ENCODE assay signal across 8 mouse cellular contexts in genomic region chr6:39118456-39118881, GRCm38 (mm10). TPM values are rescaled to one million over a fixed set of nuclear protein-coding genes. Genes with fewer than 3 reads are reported as not detected.
DNase-seq lines count a peak whose midpoint lies in the region; ATAC-seq and TF ChIP-seq lines count a peak whose summit lies in the region.

No protein-coding gene starts in this region.

- H3K4me3 ChIP-seq in kidney, embryonic 14.5 days (ENCODE audit: low read length): peak overlapping the region; percentile 78
- H3K4me3 ChIP-seq in forebrain, embryonic 12.5 days (replicated peaks): peak overlapping the region; percentile 60
- peak overlapping the region; percentile 69 for H3K4me3 ChIP-seq in hindbrain, postnatal 0 days (ENCODE audit: low read length)
- H3K4me3 ChIP-seq in midbrain, embryonic 12.5 days: peak overlapping the region; percentile 62

- no peaks in the 10 kb centered on the region for H3K36me3 ChIP-seq in kidney, embryonic 14.5 days (ENCODE audit: control insufficient read depth, insufficient read depth, low read length)
- no peaks in the 10 kb centered on the region for H3K36me3 ChIP-seq in forebrain, embryonic 12.5 days (replicated peaks)
- H3K36me3 ChIP-seq in hindbrain, postnatal 0 days (ENCODE audit: insufficient read depth, low read length): no peaks in the 10 kb centered on the region
- no peaks in the 10 kb centered on the region for H3K36me3 ChIP-seq in midbrain, embryonic 12.5 days

- peak overlapping the region; percentile 79 for H3K9ac ChIP-seq in kidney, embryonic 14.5 days (ENCODE audit: low read depth, low read length)
- H3K9ac ChIP-seq in forebrain, embryonic 12.5 days: peak overlapping the region; percentile 50
- H3K9ac ChIP-seq in hindbrain, postnatal 0 days (replicated peaks; ENCODE audit: low read length): peak overlapping the region; percentile 65
- peak overlapping the region; percentile 44 for H3K9ac ChIP-seq in midbrain, embryonic 12.5 days (replicated peaks)

- TF ChIP-seq CTCF in hindbrain, postnatal 0 days (IDR thresholded peaks at IDR 0.05; ENCODE audit: low read depth): no peak

- H3K4me2 ChIP-seq in kidney, embryonic 14.5 days (replicated peaks; ENCODE audit: low read depth, low read length): peak overlapping the region; percentile 53
- peak overlapping the region; percentile 58 for H3K4me2 ChIP-seq in forebrain, embryonic 12.5 days
- peak overlapping the region; percentile 64 for H3K4me2 ChIP-seq in hindbrain, postnatal 0 days (ENCODE audit: low read depth, low read length)
- H3K4me2 ChIP-seq in midbrain, embryonic 12.5 days (replicated peaks): peak overlapping the region; percentile 64

- 13% methylated on average over 49 of the region's 49 CpGs for WGBS in kidney, embryonic 14.5 days
- WGBS in forebrain, embryonic 12.5 days: 12% methylated on average over 49 of the region's 49 CpGs
- WGBS in hindbrain, postnatal 0 days: 10% methylated on average over 49 of the region's 49 CpGs
- WGBS in midbrain, embryonic 12.5 days: 12% methylated on average over 49 of the region's 49 CpGs

- no peak for DNase-seq in kidney, postnatal 14 days
- DNase-seq in R1 (ENCODE audit: low read depth, low spot score): peak; percentile 72
- DNase-seq in hindbrain, postnatal 0 days (ENCODE audit: low spot score): no peak
- DNase-seq in left cerebral cortex, postnatal 36 days (ENCODE audit: low spot score in 2 of 2): no peak
- DNase-seq in urinary bladder, postnatal 10 days (ENCODE audit: low spot score): no peak

- 0 out of 2 replicates have a peak overlapping the region, but pooled peaks have one; percentile 11 for H3K27ac ChIP-seq in kidney, embryonic 14.5 days (ENCODE audit: low read depth, low read length)
- H3K27ac ChIP-seq in forebrain, embryonic 12.5 days: no peak overlapping the region
- H3K27ac ChIP-seq in hindbrain, postnatal 0 days: peak overlapping the region; percentile 54; the same call in 1 of the 2 replicates
- H3K27ac ChIP-seq in midbrain, embryonic 12.5 days (replicated peaks): no peak overlapping the region

- 0 out of 2 replicates have a peak, but pooled peaks cover 3% of the 10 kb centered on the region for H3K4me1 ChIP-seq in kidney, embryonic 14.5 days (ENCODE audit: control insufficient read depth, insufficient read depth, low read length)
- peaks cover 6% of the 10 kb centered on the region; the same call in 1 of the 2 replicates for H3K4me1 ChIP-seq in forebrain, embryonic 12.5 days
- H3K4me1 ChIP-seq in hindbrain, postnatal 0 days (ENCODE audit: insufficient read depth, low read length): no peaks in the 10 kb centered on the region
- 0 out of 2 replicates have a peak, but pooled peaks cover 7% of the 10 kb centered on the region for H3K4me1 ChIP-seq in midbrain, embryonic 12.5 days

- H3K9me3 ChIP-seq in kidney, embryonic 14.5 days (ENCODE audit: control insufficient read depth, low read length): peaks cover 5% of the 10 kb centered on the region; the same call in 1 of the 2 replicates
- peaks cover 8% of the 10 kb centered on the region; the same call in 1 of the 2 replicates for H3K9me3 ChIP-seq in forebrain, embryonic 12.5 days
- no peaks in the 10 kb centered on the region for H3K9me3 ChIP-seq in hindbrain, postnatal 0 days (ENCODE audit: low read length)
- H3K9me3 ChIP-seq in midbrain, embryonic 12.5 days: no peaks in the 10 kb centered on the region

- intact Hi-C loops in left cerebral cortex, postnatal 36 days (cut with DNase I): no loop called here

- peaks cover 18% of the 10 kb centered on the region for H3K27me3 ChIP-seq in kidney, embryonic 14.5 days (ENCODE audit: control insufficient read depth, insufficient read depth, low read length)
- peaks cover 60% of the 10 kb centered on the region for H3K27me3 ChIP-seq in forebrain, embryonic 12.5 days
- no peaks in the 10 kb centered on the region; the same call in 1 of the 2 replicates for H3K27me3 ChIP-seq in hindbrain, postnatal 0 days (ENCODE audit: insufficient read depth, low read length)
- peaks cover 52% of the 10 kb centered on the region for H3K27me3 ChIP-seq in midbrain, embryonic 12.5 days

- ATAC-seq in kidney, embryonic 14.5 days (ENCODE audit: low FRiP score, low TSS enrichment): no peak
- ATAC-seq in forebrain, embryonic 12.5 days (ENCODE audit: low FRiP score): peak; percentile 6; the same call in 1 of the 2 replicates
- ATAC-seq in hindbrain, postnatal 0 days: peak; percentile 40; the same call in 1 of the 2 replicates
- ATAC-seq in midbrain, embryonic 12.5 days (ENCODE audit: low FRiP score, low read depth): no peak; the same call in 1 of the 2 replicates

RNA-seq across cellular contexts. Expression of gene Parp12, which starts 0.3 kb away (rescaled TPM):
- 3.7 and 7.4 TPM in 2 replicates for polyA plus RNA-seq in kidney, embryonic 14.5 days (2014; fragmentation: Nextera tagmentation; extraction: Ambion mirVana)
- 3.1 and 3.6 TPM in 2 replicates for polyA plus RNA-seq in forebrain, embryonic 12.5 days (2016; fragmentation: Nextera tagmentation; extraction: Ambion mirVana)
- 8.7 and 11.5 TPM in 2 replicates for total RNA-seq in hindbrain, postnatal 0 days (2014; rRNA removed)
- 3.5 and 4.6 TPM in 2 replicates for polyA plus RNA-seq in hindbrain, postnatal 0 days (2015; fragmentation: Nextera tagmentation; extraction: Ambion mirVana)
- 3.0 and 4.7 TPM in 2 replicates for polyA plus RNA-seq in midbrain, embryonic 12.5 days (2016; fragmentation: Nextera tagmentation; extraction: Ambion mirVana)
- 1 to 10 TPM; 4.3 to 5.1 TPM for total RNA-seq in left cerebral cortex, postnatal 36 days (2021)

Comparison
In these comparisons a context has a peak if more than half of its experiments do, and no peak if none do; other contexts are left out.
1. ATAC-seq: peak in forebrain, embryonic 12.5 days (single experiment) and hindbrain, postnatal 0 days (single experiment); none in kidney, embryonic 14.5 days (single experiment) and midbrain, embryonic 12.5 days (single experiment).
2. H3K27ac ChIP-seq: peak in kidney, embryonic 14.5 days (single experiment) and hindbrain, postnatal 0 days (single experiment); none in forebrain, embryonic 12.5 days (single experiment) and midbrain, embryonic 12.5 days (single experiment).
3. Peak in every context shown above with its lines, with median percentiles within 50 percentile points of each other: H3K4me2 ChIP-seq, H3K4me3 ChIP-seq and H3K9ac ChIP-seq.